Mouse (Mus musculus): ENCODE data around the gene Prcd. TPM values are rescaled to one million over a fixed set of nuclear protein-coding genes. Genes with fewer than 3 reads are reported as not detected.

The Prcd gene
- polyA plus RNA-seq, 1 experiment from 2014 or later, result 1.9 TPM

DNA sequence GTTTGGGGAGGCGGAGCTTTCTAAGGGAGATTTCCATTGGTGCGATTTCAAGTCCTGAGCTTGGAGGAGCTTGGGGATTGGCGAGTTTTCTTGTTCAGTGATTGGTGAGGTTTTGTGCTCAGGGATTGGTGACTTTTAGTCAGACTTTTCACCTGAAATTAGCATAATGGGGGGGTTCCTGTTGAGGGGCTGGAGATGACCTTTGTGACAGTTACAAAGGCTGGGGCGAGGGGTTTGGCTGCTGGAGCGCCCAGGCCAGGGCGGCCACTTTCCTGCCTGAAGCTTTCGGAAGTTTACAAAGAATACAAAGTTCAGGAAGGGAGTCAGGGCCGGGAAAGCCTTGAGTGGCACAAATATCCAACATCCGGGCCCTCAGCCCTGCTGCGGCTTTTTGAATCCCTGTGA lies 51.9 kb downstream of the Prcd start:
- no peak for ATAC-seq

DNA sequence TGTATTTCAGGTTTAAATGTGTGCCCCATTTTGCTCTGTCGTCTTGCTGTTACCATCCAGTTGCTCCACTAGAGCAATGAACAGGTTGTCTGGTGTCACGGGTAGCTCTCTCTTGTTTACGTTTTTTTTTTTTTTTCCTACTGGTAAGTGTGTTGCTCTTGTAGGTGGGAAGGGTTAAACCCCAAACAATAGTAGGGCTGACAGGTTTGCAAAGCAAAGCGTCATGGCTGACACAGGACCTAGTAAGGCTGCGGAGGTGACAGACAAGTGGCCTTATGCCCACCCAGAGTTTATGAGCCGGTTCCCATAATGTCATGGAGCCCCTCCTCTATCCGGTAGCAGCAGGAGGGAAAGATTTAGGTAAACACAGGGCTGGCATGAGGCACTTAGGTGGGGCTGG lies 53.0 kb downstream of the Prcd start:
- Histone ChIP-seq H3K9ac (ENCODE audit: low read depth, low read length) (no peak overlapping the region), H3K36me3 (ENCODE audit: control insufficient read depth, insufficient read depth, low read length) (no peaks in the 10 kb centered on the region), H3K27ac (ENCODE audit: low read length) (no peak overlapping the region), H3K4me2 (ENCODE audit: low read depth, low read length) (no peak overlapping the region), H3K4me3 (ENCODE audit: low read length) (no peak overlapping the region), H3K9me3 (ENCODE audit: control insufficient read depth, low read length) (no peaks in the 10 kb centered on the region), H3K27me3 (replicated peaks; ENCODE audit: control insufficient read depth, insufficient read depth, low read length) (no peaks in the 10 kb centered on the region), H3K4me1 (ENCODE audit: control insufficient read depth, insufficient read depth, low read length) (no peaks in the 10 kb centered on the region)
- WGBS, result 50% methylated on average over 7 of the region's 7 CpGs
- no peak for ATAC-seq

More for the DNA sequence above, 51.9 kb downstream of the Prcd start:
- no peaks in the 10 kb centered on the region for H3K36me3 ChIP-seq (ENCODE audit: control insufficient read depth, insufficient read depth, low read length)
- 87% methylated on average over 10 of the region's 10 CpGs for WGBS
- no peaks in the 10 kb centered on the region for H3K27me3 ChIP-seq (replicated peaks; ENCODE audit: control insufficient read depth, insufficient read depth, low read length)
- no peaks in the 10 kb centered on the region for H3K9me3 ChIP-seq (ENCODE audit: control insufficient read depth, low read length)
- H3K4me3 ChIP-seq (ENCODE audit: low read length), result no peak overlapping the region
- H3K27ac ChIP-seq (ENCODE audit: low read length), result no peak overlapping the region
- H3K4me1 ChIP-seq (ENCODE audit: control insufficient read depth, insufficient read depth, low read length), result no peaks in the 10 kb centered on the region
- no peak overlapping the region for H3K9ac ChIP-seq (ENCODE audit: low read depth, low read length)
- no peak overlapping the region for H3K4me2 ChIP-seq (ENCODE audit: low read depth, low read length)

DNA sequence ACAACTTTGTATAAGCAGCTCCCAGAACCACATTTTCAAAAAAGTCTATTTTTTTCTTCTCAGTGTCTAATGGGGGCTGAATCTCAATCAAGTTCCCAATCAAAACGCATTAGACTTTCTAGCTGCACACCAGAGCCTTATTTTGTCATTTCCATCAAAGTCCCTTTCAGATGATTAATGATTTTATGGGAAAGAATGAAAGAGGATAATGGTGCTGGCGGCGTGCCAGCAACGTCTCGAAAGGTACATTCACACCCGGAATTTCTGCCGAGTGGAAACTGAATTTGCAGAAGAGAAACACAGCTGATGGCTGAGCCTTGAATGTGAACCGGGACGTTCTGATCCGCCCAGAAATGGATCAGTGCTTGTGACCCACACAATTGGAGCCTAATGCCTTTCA lies 56.8 kb downstream of the Prcd start:
- ATAC-seq, result no peak
- Histone ChIP-seq H3K4me2 (ENCODE audit: low read depth, low read length) (no peak overlapping the region), H3K27ac (ENCODE audit: low read length) (no peak overlapping the region), H3K36me3 (ENCODE audit: control insufficient read depth, insufficient read depth, low read length) (no peaks in the 10 kb centered on the region), H3K9ac (ENCODE audit: low read depth, low read length) (no peak overlapping the region), H3K4me3 (ENCODE audit: low read length) (no peak overlapping the region), H3K27me3 (replicated peaks; ENCODE audit: control insufficient read depth, insufficient read depth, low read length) (no peaks in the 10 kb centered on the region), H3K9me3 (ENCODE audit: control insufficient read depth, low read length) (no peaks in the 10 kb centered on the region), H3K4me1 (ENCODE audit: control insufficient read depth, insufficient read depth, low read length) (no peaks in the 10 kb centered on the region)
- WGBS, result 47% methylated on average over 10 of the region's 10 CpGs

DNA sequence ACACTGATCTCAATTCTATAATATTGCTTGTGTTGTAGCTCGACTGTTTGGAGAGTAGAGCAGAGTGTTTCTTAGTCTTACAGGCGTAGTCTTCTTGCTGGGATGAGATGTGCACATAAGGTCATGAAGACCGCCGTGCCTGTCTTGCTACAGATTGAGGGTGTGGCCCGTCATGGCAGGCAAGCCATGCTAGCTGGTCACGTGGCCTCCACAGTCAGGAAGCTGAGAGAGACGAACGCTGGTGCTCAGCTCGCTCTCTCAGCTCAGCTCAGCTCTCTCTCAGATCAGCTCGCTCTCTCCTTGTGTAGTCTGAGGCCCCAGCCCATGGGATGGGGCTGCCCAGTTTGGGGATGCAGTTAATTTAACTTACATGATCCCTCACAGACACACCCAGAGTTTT lies 57.5 kb downstream of the Prcd start:
- Histone ChIP-seq H3K27me3 (replicated peaks; ENCODE audit: control insufficient read depth, insufficient read depth, low read length) (no peaks in the 10 kb centered on the region), H3K4me1 (ENCODE audit: control insufficient read depth, insufficient read depth, low read length) (no peaks in the 10 kb centered on the region), H3K4me2 (ENCODE audit: low read depth, low read length) (no peak overlapping the region), H3K9ac (ENCODE audit: low read depth, low read length) (no peak overlapping the region), H3K36me3 (ENCODE audit: control insufficient read depth, insufficient read depth, low read length) (no peaks in the 10 kb centered on the region), H3K9me3 (ENCODE audit: control insufficient read depth, low read length) (no peaks in the 10 kb centered on the region), H3K27ac (ENCODE audit: low read length) (no peak overlapping the region), H3K4me3 (ENCODE audit: low read length) (no peak overlapping the region)
- WGBS, result 91% methylated on average over 10 of the region's 10 CpGs
- ATAC-seq, result no peak

DNA sequence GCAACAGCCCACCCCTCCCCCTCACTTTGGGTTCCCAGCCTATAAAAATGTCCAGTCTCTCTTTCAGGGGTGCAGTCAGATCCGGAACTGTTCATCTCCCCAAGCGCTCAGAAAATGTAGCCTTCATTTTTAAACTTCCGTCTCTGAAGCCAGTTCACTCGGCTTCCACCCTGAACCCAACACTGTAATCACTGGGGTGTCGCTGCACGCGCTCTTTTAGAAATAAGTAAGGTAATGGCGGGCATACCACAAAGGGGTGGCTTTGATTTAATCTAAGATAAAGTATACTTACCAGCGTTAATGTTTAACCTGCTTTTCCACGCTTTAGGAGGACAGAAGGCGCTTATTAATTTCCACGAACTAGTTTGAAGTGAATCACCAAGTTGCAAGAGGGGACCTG lies 60.7 kb downstream of the Prcd start:
- H3K27me3 ChIP-seq (replicated peaks; ENCODE audit: control insufficient read depth, insufficient read depth, low read length), result no peaks in the 10 kb centered on the region
- no peaks in the 10 kb centered on the region for H3K4me1 ChIP-seq (ENCODE audit: control insufficient read depth, insufficient read depth, low read length)
- no peak overlapping the region for H3K4me3 ChIP-seq (ENCODE audit: low read length)
- no peak; the same call in 1 of the 2 replicates for ATAC-seq
- H3K27ac ChIP-seq (ENCODE audit: low read length), result no peak overlapping the region
- H3K9me3 ChIP-seq (ENCODE audit: control insufficient read depth, low read length), result 0 out of 2 replicates have a peak, but pooled peaks cover 7% of the 10 kb centered on the region
- no peaks in the 10 kb centered on the region for H3K36me3 ChIP-seq (ENCODE audit: control insufficient read depth, insufficient read depth, low read length)
- no peak overlapping the region for H3K9ac ChIP-seq (ENCODE audit: low read depth, low read length)
- WGBS, result 80% methylated on average over 12 of the region's 12 CpGs
- H3K4me2 ChIP-seq (ENCODE audit: low read depth, low read length), result no peak overlapping the region

Other genes starting within 250 kb of the Prcd start
- gene Rnf157, start 240.5 kb upstream of the Prcd start, polyA plus RNA-seq (2015; fragmentation: Nextera tagmentation; extraction: Ambion mirVana), result 4.4 and 5.2 TPM in 2 replicates
- 47.2 and 55.0 TPM in 2 replicates for gene Ubald2, start 219.4 kb upstream of the Prcd start, polyA plus RNA-seq (2015; fragmentation: Nextera tagmentation; extraction: Ambion mirVana)
- gene Qrich2, start 187.3 kb upstream of the Prcd start, polyA plus RNA-seq (2015; fragmentation: Nextera tagmentation; extraction: Ambion mirVana), result 0.39 TPM in 2 replicates
- 260 and 274 TPM in 2 replicates for gene Prpsap1, start 159.3 kb upstream of the Prcd start, polyA plus RNA-seq (2015; fragmentation: Nextera tagmentation; extraction: Ambion mirVana)
- 3.9 and 5.2 TPM in 2 replicates for gene Sphk1, start 122.6 kb upstream of the Prcd start, polyA plus RNA-seq (2015; fragmentation: Nextera tagmentation; extraction: Ambion mirVana)
- 3.1 and 3.7 TPM in 2 replicates for gene Ube2o, start 72.1 kb upstream of the Prcd start, polyA plus RNA-seq (2015; fragmentation: Nextera tagmentation; extraction: Ambion mirVana)
- not detected in 2 replicates for gene Aanat, start 67.1 kb upstream of the Prcd start, polyA plus RNA-seq (2015; fragmentation: Nextera tagmentation; extraction: Ambion mirVana)
- 10.8 and 11.9 TPM in 2 replicates for gene Rhbdf2, start 26.5 kb upstream of the Prcd start, polyA plus RNA-seq (2015; fragmentation: Nextera tagmentation; extraction: Ambion mirVana)
- gene Cygb, start 779 bp downstream of the Prcd start, polyA plus RNA-seq (2015; fragmentation: Nextera tagmentation; extraction: Ambion mirVana), result 12.3 and 14.4 TPM in 2 replicates
- gene St6galnac1, start 122.0 kb downstream of the Prcd start, polyA plus RNA-seq (2015; fragmentation: Nextera tagmentation; extraction: Ambion mirVana), result 0.07 TPM in 1 of 2 replicates, not detected in the other
- gene Mxra7, start 174.5 kb downstream of the Prcd start, polyA plus RNA-seq (2015; fragmentation: Nextera tagmentation; extraction: Ambion mirVana), result 20.6 and 20.8 TPM in 2 replicates
- gene Mettl23, start 189.7 kb downstream of the Prcd start, polyA plus RNA-seq (2015; fragmentation: Nextera tagmentation; extraction: Ambion mirVana), result 58.4 and 65.8 TPM in 2 replicates
- gene Jmjd6, start 189.9 kb downstream of the Prcd start, polyA plus RNA-seq (2015; fragmentation: Nextera tagmentation; extraction: Ambion mirVana), result 86.7 and 91.2 TPM in 2 replicates
- 47.3 and 66.2 TPM in 2 replicates for gene Mfsd11, start 198.9 kb downstream of the Prcd start, polyA plus RNA-seq (2015; fragmentation: Nextera tagmentation; extraction: Ambion mirVana)
- 389 and 590 TPM in 2 replicates for gene Srsf2, start 199.6 kb downstream of the Prcd start, polyA plus RNA-seq (2015; fragmentation: Nextera tagmentation; extraction: Ambion mirVana)